Mouse (Mus musculus): ENCODE measurements around the gene Tab2.
A peak's percentile ranks its signal among the peaks of the same experiment; 100 is the strongest.
"Not testable (repeated sequence)": the region's sequence is repeated elsewhere in the genome, so short reads cannot be mapped to it uniquely, and the experiment has no call there.

Tab2 gene

GRCm38 (mm10) chr10:7883524-7883923 is 72.5 kb downstream of the Tab2 start:
- DNase-seq: peak; percentile 82 to 83

GRCm38 (mm10) chr10:7881971-7882370 is 74.1 kb downstream of the Tab2 start:
- DNase-seq: no peak

- not testable (repeated sequence) for DNase-seq
These were observed 75.7 kb downstream of the Tab2 start for GRCm38 (mm10) chr10:7880283-7880682.

GRCm38 (mm10) chr10:7874194-7874593 is 81.8 kb downstream of the Tab2 start:
- no peak for DNase-seq

- DNase-seq: no peak
These were observed 84.5 kb downstream of the Tab2 start for GRCm38 (mm10) chr10:7871381-7872020.

- peak; percentile 65 to 70 for DNase-seq
These were observed 85.3 kb downstream of the Tab2 start for GRCm38 (mm10) chr10:7870571-7871315.

- DNase-seq: no peak
These were observed 86.3 kb downstream of the Tab2 start for GRCm38 (mm10) chr10:7869746-7870145.

- no peak for DNase-seq
These were observed 88.4 kb downstream of the Tab2 start for GRCm38 (mm10) chr10:7867666-7868030.

GRCm38 (mm10) chr10:7866762-7867665 is 89.0 kb downstream of the Tab2 start:
- DNase-seq: peak; percentile 26 to 34

GRCm38 (mm10) chr10:7864806-7865205 is 91.2 kb downstream of the Tab2 start:
- no peak for DNase-seq

- no peak for DNase-seq
These were observed 91.8 kb downstream of the Tab2 start for GRCm38 (mm10) chr10:7864184-7864583.

- DNase-seq: no peak
These were observed 92.6 kb downstream of the Tab2 start for GRCm38 (mm10) chr10:7863411-7863810.

GRCm38 (mm10) chr10:7861937-7862657 is 93.9 kb downstream of the Tab2 start:
- DNase-seq: no peak

GRCm38 (mm10) chr10:7861259-7861936 is 94.6 kb downstream of the Tab2 start:
- DNase-seq: no peak

- no peak for DNase-seq
These were observed 95.5 kb downstream of the Tab2 start for GRCm38 (mm10) chr10:7860494-7860893.

Data from B cell, adult 2 months (primary cell).